Mouse (Mus musculus) lung, postnatal 10 days (tissue): ENCODE results near the gene Pias3.
"Not testable (repeated sequence)": the region's sequence is repeated elsewhere in the genome, so short reads cannot be mapped to it uniquely, and the experiment has no call there.

ENCODE experiments used
- DNase-seq: peaks from one replicate; pipeline ENCODE4 v3.0.0; 2021

The Pias3 gene

GRCm38 (mm10) chr3:96696198-96696765 lies at the start of gene Pias3:
Gene Pias3 (plus strand): TSS chr3:96696384.
- DNase-seq = peak; percentile 95

GRCm38 (mm10) chr3:96647365-96647764 lies 48.8 kb upstream of the Pias3 start:
- no peak for DNase-seq

GRCm38 (mm10) chr3:96660901-96661300 lies 35.3 kb upstream of the Pias3 start:
- no peak for DNase-seq

GRCm38 (mm10) chr3:96662731-96663316 lies 33.4 kb upstream of the Pias3 start:
- DNase-seq = no peak

- peak; percentile 91 for DNase-seq
Measured at GRCm38 (mm10) chr3:96663432-96664239, 32.5 kb upstream of the Pias3 start.

GRCm38 (mm10) chr3:96665732-96666363 lies 30.3 kb upstream of the Pias3 start:
- DNase-seq = not testable (repeated sequence)

- no peak for DNase-seq
Measured at GRCm38 (mm10) chr3:96666916-96667315, 29.3 kb upstream of the Pias3 start.

GRCm38 (mm10) chr3:96667316-96667715 lies 28.9 kb upstream of the Pias3 start:
- DNase-seq = peak; percentile 33

GRCm38 (mm10) chr3:96668424-96669067 lies 27.6 kb upstream of the Pias3 start:
- DNase-seq = no peak

GRCm38 (mm10) chr3:96669727-96670468 lies 26.3 kb upstream of the Pias3 start, which contains the start of gene Ankrd35:
Gene Ankrd35 (plus strand): TSS chr3:96670131.
- DNase-seq = peak; percentile 91

GRCm38 (mm10) chr3:96671519-96671918 lies 24.7 kb upstream of the Pias3 start:
- DNase-seq = no peak

- DNase-seq = no peak
Measured at GRCm38 (mm10) chr3:96673514-96673913, 22.7 kb upstream of the Pias3 start.

- no peak for DNase-seq
Measured at GRCm38 (mm10) chr3:96674442-96674841, 21.7 kb upstream of the Pias3 start.

- no peak for DNase-seq
Measured at GRCm38 (mm10) chr3:96675171-96675570, 21.0 kb upstream of the Pias3 start.

- no peak for DNase-seq
Measured at GRCm38 (mm10) chr3:96675690-96676089, 20.5 kb upstream of the Pias3 start.

- DNase-seq = no peak
Measured at GRCm38 (mm10) chr3:96678456-96678855, 17.7 kb upstream of the Pias3 start.

GRCm38 (mm10) chr3:96679159-96679674 lies 17.0 kb upstream of the Pias3 start:
- DNase-seq = no peak

GRCm38 (mm10) chr3:96680269-96680956 lies 15.8 kb upstream of the Pias3 start:
- no peak for DNase-seq

GRCm38 (mm10) chr3:96683496-96683895 lies 12.7 kb upstream of the Pias3 start:
- no peak for DNase-seq

GRCm38 (mm10) chr3:96684151-96684821 lies 11.9 kb upstream of the Pias3 start:
- DNase-seq = no peak

GRCm38 (mm10) chr3:96684822-96685156 lies 11.4 kb upstream of the Pias3 start:
- no peak for DNase-seq
